Mouse (Mus musculus) midbrain, embryonic 13.5 days (tissue): ENCODE measurements at regions not wholly inside any gene's neighbourhood (a gene's known extent, or its start where the extent isn't known, plus 50 kb on each side); places are given as distances from the start of the nearest gene placed in this dataset.

Experiments
- ATAC-seq: fragments of 200-750 bp; cut with Nextera tagmentation; 2 replicates; pipeline ENCODE4 v1.8.0; 2017; ENCODE audit warnings: mild to moderate bottlenecking, moderate TSS enrichment, moderate library complexity
- H3K27ac ChIP-seq: fragments of 300-500 bp; sonication (generic); 2 replicates; pipeline ENCODE4 v1.5.1; 2015; ENCODE audit warnings: inconsistent platforms, mild to moderate bottlenecking, moderate library complexity
- H3K27me3 ChIP-seq: fragments of 300-500 bp; sonication (generic); 2 replicates; pipeline ENCODE4 v1.6.1; 2015; ENCODE audit warnings: mild to moderate bottlenecking, inconsistent platforms
- H3K36me3 ChIP-seq: fragments of 300-500 bp; sonication (generic); 2 replicates; pipeline ENCODE4 v1.6.1; 2015; ENCODE audit warnings: mild to moderate bottlenecking, inconsistent platforms
- H3K4me1 ChIP-seq: fragments of 300-500 bp; sonication (generic); replicated peaks from 2 replicates; pipeline ENCODE4 v1.6.1; 2015; ENCODE audit warnings: inconsistent platforms
- H3K4me2 ChIP-seq: fragments of 300-500 bp; sonication (generic); replicated peaks from 2 replicates; pipeline ENCODE4 v1.6.1; 2015; ENCODE audit warnings: moderate library complexity, mild to moderate bottlenecking, inconsistent platforms
- H3K4me3 ChIP-seq: fragments of 300-500 bp; sonication (generic); replicated peaks from 2 replicates; pipeline ENCODE4 v1.5.1; 2015; ENCODE audit warnings: mild to moderate bottlenecking, inconsistent platforms
- H3K9ac ChIP-seq: fragments of 300-500 bp; sonication (generic); replicated peaks from 2 replicates; pipeline ENCODE4 v1.6.1; 2015; ENCODE audit warnings: mild to moderate bottlenecking, inconsistent platforms
- H3K9me3 ChIP-seq: fragments of 300-500 bp; sonication (generic); 2 replicates; pipeline ENCODE4 v1.6.1; 2016; ENCODE audit warnings: mild to moderate bottlenecking, inconsistent platforms
- WGBS: fragments of 180-500 bp; shearing (Covaris S2); methylation state at CpG from one replicate; pipeline ENCODE4 v1.1.7; 2015; 5-methylcytosine and 5-hydroxymethylcytosine counted together

- no peak overlapping the region for H3K27ac ChIP-seq
- no peak overlapping the region for H3K4me2 ChIP-seq
- no peak for ATAC-seq
- no peaks in the 10 kb centered on the region for H3K36me3 ChIP-seq
- 93% methylated on average over 3 of the region's 3 CpGs for WGBS
- H3K9me3 ChIP-seq, result no peaks in the 10 kb centered on the region
- no peak overlapping the region for H3K4me3 ChIP-seq
- no peaks in the 10 kb centered on the region for H3K27me3 ChIP-seq
- no peaks in the 10 kb centered on the region for H3K4me1 ChIP-seq
- H3K9ac ChIP-seq, result no peak overlapping the region
Measured at GRCm38 (mm10) chr15:63498483-63498882, 346.5 kb downstream of the Gsdmc2 start.

- WGBS, result 92% methylated on average over 3 of the region's 3 CpGs
- H3K4me1 ChIP-seq, result no peaks in the 10 kb centered on the region
- no peak for ATAC-seq
Measured at GRCm38 (mm10) chr15:63497207-63497606, 347.8 kb downstream of the Gsdmc2 start.

GRCm38 (mm10) chr15:63484910-63485309 is 360.1 kb downstream of the Gsdmc2 start:
- H3K4me2 ChIP-seq, result no peak overlapping the region
- WGBS, result 73% methylated on average over 5 of the region's 5 CpGs
- H3K4me1 ChIP-seq, result no peaks in the 10 kb centered on the region
- H3K9ac ChIP-seq, result no peak overlapping the region
- no peaks in the 10 kb centered on the region for H3K9me3 ChIP-seq
- H3K4me3 ChIP-seq, result no peak overlapping the region
- H3K27ac ChIP-seq, result no peak overlapping the region
- no peak for ATAC-seq
- no peaks in the 10 kb centered on the region for H3K27me3 ChIP-seq
- no peaks in the 10 kb centered on the region for H3K36me3 ChIP-seq

More at GRCm38 (mm10) chr15:63497207-63497606, 347.8 kb downstream of the Gsdmc2 start:
- H3K27me3 ChIP-seq, result no peaks in the 10 kb centered on the region
- H3K9ac ChIP-seq, result no peak overlapping the region
- no peak overlapping the region for H3K4me3 ChIP-seq
- H3K9me3 ChIP-seq, result no peaks in the 10 kb centered on the region
- no peak overlapping the region for H3K4me2 ChIP-seq
- no peak overlapping the region for H3K27ac ChIP-seq
- no peaks in the 10 kb centered on the region for H3K36me3 ChIP-seq

GRCm38 (mm10) chr15:63484217-63484887 is 360.6 kb downstream of the Gsdmc2 start:
- H3K36me3 ChIP-seq, result no peaks in the 10 kb centered on the region
- H3K4me3 ChIP-seq, result no peak overlapping the region
- H3K4me1 ChIP-seq, result no peaks in the 10 kb centered on the region
- no peak overlapping the region for H3K9ac ChIP-seq
- no peak overlapping the region for H3K4me2 ChIP-seq
- ATAC-seq, result no peak
- no peaks in the 10 kb centered on the region for H3K27me3 ChIP-seq
- no peak overlapping the region for H3K27ac ChIP-seq
- 39% methylated on average over 4 of the region's 4 CpGs for WGBS
- no peaks in the 10 kb centered on the region for H3K9me3 ChIP-seq

GRCm38 (mm10) chr15:63479270-63479805 is 365.6 kb downstream of the Gsdmc2 start:
- no peak for ATAC-seq
- no peak overlapping the region for H3K4me3 ChIP-seq
- H3K4me1 ChIP-seq, result no peaks in the 10 kb centered on the region
- H3K27ac ChIP-seq, result no peak overlapping the region
- no peak overlapping the region for H3K4me2 ChIP-seq
- no peaks in the 10 kb centered on the region for H3K36me3 ChIP-seq
- 82% methylated on average over 1 of the region's 1 CpGs for WGBS
- no peaks in the 10 kb centered on the region for H3K27me3 ChIP-seq
- no peaks in the 10 kb centered on the region for H3K9me3 ChIP-seq
- H3K9ac ChIP-seq, result no peak overlapping the region

- Histone ChIP-seq H3K36me3 (no peaks in the 10 kb centered on the region), H3K4me1 (no peaks in the 10 kb centered on the region), H3K27me3 (no peaks in the 10 kb centered on the region), H3K27ac (no peak overlapping the region), H3K9me3 (no peaks in the 10 kb centered on the region), H3K9ac (no peak overlapping the region), H3K4me3 (no peak overlapping the region), H3K4me2 (no peak overlapping the region)
- no peak for ATAC-seq
- WGBS, result 67% methylated on average over 1 of the region's 1 CpGs
Measured at GRCm38 (mm10) chr15:63466916-63467315, 378.1 kb downstream of the Gsdmc2 start.

GRCm38 (mm10) chr15:63452529-63452928 is 392.4 kb downstream of the Gsdmc2 start:
- Histone ChIP-seq H3K27me3 (no peaks in the 10 kb centered on the region), H3K27ac (no peak overlapping the region), H3K36me3 (no peaks in the 10 kb centered on the region), H3K9me3 (no peaks in the 10 kb centered on the region), H3K4me3 (no peak overlapping the region), H3K4me1 (no peaks in the 10 kb centered on the region), H3K9ac (no peak overlapping the region), H3K4me2 (no peak overlapping the region)
- ATAC-seq, result no peak
- 85% methylated on average over 3 of the region's 3 CpGs for WGBS

- no peak for ATAC-seq
- Histone ChIP-seq H3K9ac (no peak overlapping the region), H3K4me1 (no peaks in the 10 kb centered on the region), H3K36me3 (no peaks in the 10 kb centered on the region), H3K4me3 (no peak overlapping the region), H3K27ac (no peak overlapping the region), H3K9me3 (no peaks in the 10 kb centered on the region), H3K27me3 (no peaks in the 10 kb centered on the region), H3K4me2 (no peak overlapping the region)
- 58% methylated on average over 4 of the region's 4 CpGs for WGBS
Measured at GRCm38 (mm10) chr15:63446288-63446687, 398.7 kb downstream of the Gsdmc2 start.

- no peak overlapping the region for H3K4me3 ChIP-seq
- ATAC-seq, result no peak
- no peaks in the 10 kb centered on the region for H3K27me3 ChIP-seq
- H3K9me3 ChIP-seq, result no peaks in the 10 kb centered on the region
- no peak overlapping the region for H3K9ac ChIP-seq
- no peaks in the 10 kb centered on the region for H3K4me1 ChIP-seq
- WGBS, result 85% methylated on average over 4 of the region's 4 CpGs
- no peaks in the 10 kb centered on the region for H3K36me3 ChIP-seq
- no peak overlapping the region for H3K27ac ChIP-seq
- H3K4me2 ChIP-seq, result no peak overlapping the region
Measured at GRCm38 (mm10) chr15:63445016-63445415, 400.0 kb downstream of the Gsdmc2 start.

GRCm38 (mm10) chr15:63442146-63442780 is 402.7 kb downstream of the Gsdmc2 start:
- Histone ChIP-seq H3K9ac (no peak overlapping the region), H3K27me3 (no peaks in the 10 kb centered on the region), H3K9me3 (no peaks in the 10 kb centered on the region), H3K36me3 (no peaks in the 10 kb centered on the region), H3K4me1 (no peaks in the 10 kb centered on the region), H3K4me2 (no peak overlapping the region), H3K27ac (no peak overlapping the region), H3K4me3 (no peak overlapping the region)
- ATAC-seq, result no peak
- WGBS, result 91% methylated on average over 6 of the region's 6 CpGs

- H3K9me3 ChIP-seq, result no peaks in the 10 kb centered on the region
- no peaks in the 10 kb centered on the region for H3K4me1 ChIP-seq
- H3K4me3 ChIP-seq, result no peak overlapping the region
- H3K27me3 ChIP-seq, result no peaks in the 10 kb centered on the region
- no peak overlapping the region for H3K4me2 ChIP-seq
- H3K9ac ChIP-seq, result no peak overlapping the region
- WGBS, result 87% methylated on average over 4 of the region's 4 CpGs
- no peak overlapping the region for H3K27ac ChIP-seq
- no peak for ATAC-seq
- no peaks in the 10 kb centered on the region for H3K36me3 ChIP-seq
Measured at GRCm38 (mm10) chr15:63412649-63413048, 432.3 kb downstream of the Gsdmc2 start.

GRCm38 (mm10) chr15:63411771-63412118 is 433.2 kb downstream of the Gsdmc2 start:
- no peak overlapping the region for H3K4me2 ChIP-seq
- no peaks in the 10 kb centered on the region for H3K4me1 ChIP-seq
- H3K4me3 ChIP-seq, result no peak overlapping the region
- WGBS, result 94% methylated on average over 3 of the region's 3 CpGs
- H3K27me3 ChIP-seq, result no peaks in the 10 kb centered on the region
- no peak overlapping the region for H3K27ac ChIP-seq
- H3K36me3 ChIP-seq, result no peaks in the 10 kb centered on the region
- H3K9me3 ChIP-seq, result no peaks in the 10 kb centered on the region
- no peak for ATAC-seq
- H3K9ac ChIP-seq, result no peak overlapping the region
